Mouse (Mus musculus) C2C12 (cell line): Measurements from ENCODE around the gene Myom1.
"Not testable (repeated sequence)": the region's sequence is repeated elsewhere in the genome, so short reads cannot be mapped to it uniquely, and the experiment has no call there.

Experiments
- CTCF ChIP-seq: IDR thresholded peaks from one replicate; pipeline ENCODE4 v1.5.1; 2011; ENCODE audit not compliant: control insufficient read depth, insufficient read depth, insufficient read length
- FOSL1 ChIP-seq: IDR thresholded peaks from one replicate; pipeline ENCODE4 v1.8.0; 2011; ENCODE audit warnings: mild to moderate bottlenecking, low read length; ENCODE audit not compliant: poor library complexity, insufficient read depth, severe bottlenecking
- MAX ChIP-seq: IDR thresholded peaks from one replicate; pipeline ENCODE4 v1.6.1; 2011; ENCODE audit warnings: mild to moderate bottlenecking, control low read depth
- MYOG ChIP-seq: IDR thresholded peaks from one replicate; pipeline ENCODE4 v1.6.1; 2011; ENCODE audit not compliant: control insufficient read depth, insufficient read length; ENCODE audit errors: extremely low read depth
- USF1 ChIP-seq: IDR thresholded peaks from one replicate; pipeline ENCODE4 v1.6.1; 2011; ENCODE audit warnings: low read depth, mild to moderate bottlenecking, control low read depth, moderate library complexity

GRCm38 (mm10) chr17:70963546-70963945, 38.9 kb upstream of the Myom1 start:
- TF ChIP-seq CTCF, MYOG, FOSL1, MAX, USF1: not testable (repeated sequence)
